Mouse (Mus musculus): Measurements from ENCODE around the gene Npb. TPM values are rescaled to one million over a fixed set of nuclear protein-coding genes. Genes with fewer than 3 reads are reported as not detected.
A peak's percentile ranks its signal among the peaks of the same experiment; 100 is the strongest.

Gene Npb
- polyA plus RNA-seq, 1 experiment from 2014 or later, result 2.9 TPM

DNA sequence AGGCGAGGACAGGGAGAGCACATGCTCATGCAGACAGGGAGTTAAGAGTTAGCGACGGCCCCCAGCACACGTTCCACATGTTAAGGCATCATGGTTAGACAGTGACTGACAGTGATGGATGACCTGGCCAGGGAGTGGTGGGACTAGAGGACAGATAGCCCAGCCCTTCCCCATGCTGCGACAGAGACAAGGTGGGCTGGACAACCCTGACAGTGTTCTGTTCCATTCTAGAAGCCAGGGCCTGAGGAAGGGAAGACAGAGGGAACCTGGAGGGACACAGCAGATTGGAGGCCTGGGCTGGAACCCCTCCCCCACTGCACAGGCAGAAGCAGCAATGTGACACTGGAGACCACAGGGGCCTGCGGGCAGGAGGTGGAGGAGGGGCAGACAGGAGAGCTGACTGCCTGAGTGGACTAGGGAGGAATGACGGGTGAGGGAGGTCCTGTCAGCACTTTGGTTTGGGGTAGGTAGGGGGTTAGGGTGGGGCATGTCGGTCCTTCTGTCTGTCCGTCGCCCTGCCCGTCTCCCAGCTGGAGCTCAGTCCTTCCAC lies 29.5 kb upstream of the Npb start:
- no peak for TF ChIP-seq CTCF (IDR thresholded peaks at IDR 0.05)
- TF ChIP-seq EP300 (IDR thresholded peaks at IDR 0.05), result no peak
- Histone ChIP-seq H3K36me3 (ENCODE audit: insufficient read depth, low read length) (peaks cover 17% of the 10 kb centered on the region; the same call in 1 of the 2 replicates), H3K9me3 (ENCODE audit: low read length) (no peaks in the 10 kb centered on the region), H3K27me3 (replicated peaks; ENCODE audit: insufficient read depth, low read length) (no peaks in the 10 kb centered on the region), H3K27ac (ENCODE audit: low read length) (no peak overlapping the region), H3K4me1 (ENCODE audit: insufficient read depth, low read depth, low read length) (peaks cover 15% of the 10 kb centered on the region), H3K9ac (replicated peaks; ENCODE audit: low read depth) (no peak overlapping the region), H3K4me2 (replicated peaks; ENCODE audit: low read depth, low read length) (no peak overlapping the region), H3K4me3 (ENCODE audit: low read depth, low read length) (no peak overlapping the region)
- ATAC-seq, result no peak
- no peak for DNase-seq (ENCODE audit: low spot score)
- WGBS, result 74% methylated on average over 11 of the region's 11 CpGs

DNA sequence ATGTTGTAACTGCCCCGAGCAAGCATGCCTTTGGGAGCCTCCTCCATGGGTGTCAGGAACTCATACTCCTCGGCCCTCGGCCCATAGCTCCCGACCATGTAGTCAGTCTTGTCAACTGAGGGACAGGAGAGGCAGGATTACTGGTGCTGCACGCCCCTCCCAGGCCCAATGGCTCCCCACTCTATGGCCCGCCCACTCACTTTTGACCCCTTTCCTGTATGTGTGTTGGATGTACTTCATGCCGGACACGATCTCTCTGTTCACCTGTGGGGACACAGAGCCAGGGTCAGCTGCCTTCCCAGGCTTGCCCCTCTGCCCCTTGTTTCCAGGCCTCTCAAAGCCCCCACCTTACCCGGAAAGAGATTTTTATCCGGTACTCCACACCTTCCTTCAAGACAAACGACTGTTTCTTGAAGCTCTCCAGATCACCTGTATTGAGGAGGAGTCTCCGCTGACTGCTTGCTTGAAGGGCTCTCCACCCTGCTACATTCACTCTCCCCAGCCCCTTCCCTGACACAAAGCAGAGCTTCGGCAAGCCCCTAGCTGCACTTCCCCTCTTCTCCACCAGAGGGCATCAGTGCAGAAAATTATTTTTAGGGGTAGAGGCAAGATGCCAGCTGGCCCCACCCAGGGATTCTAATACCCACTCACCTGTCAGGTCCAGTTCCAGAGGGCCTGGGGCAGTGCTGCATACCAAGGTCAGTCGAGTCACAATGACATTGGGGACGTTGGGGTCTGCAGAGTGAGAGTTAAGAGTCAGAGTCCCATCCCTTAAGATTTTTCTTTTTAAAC lies 28.8 kb upstream of the Npb start:
- no peaks in the 10 kb centered on the region for H3K9me3 ChIP-seq (ENCODE audit: low read length)
- peaks cover 17% of the 10 kb centered on the region; the same call in 1 of the 2 replicates for H3K36me3 ChIP-seq (ENCODE audit: insufficient read depth, low read length)
- H3K27me3 ChIP-seq (replicated peaks; ENCODE audit: insufficient read depth, low read length), result no peaks in the 10 kb centered on the region
- peaks cover 11% of the 10 kb centered on the region for H3K4me1 ChIP-seq (ENCODE audit: insufficient read depth, low read depth, low read length)
- no peak for TF ChIP-seq EP300 (IDR thresholded peaks at IDR 0.05)
- TF ChIP-seq CTCF (IDR thresholded peaks at IDR 0.05), result peak; percentile 92
- peak overlapping the region; percentile 79 for H3K4me2 ChIP-seq (replicated peaks; ENCODE audit: low read depth, low read length)
- H3K4me3 ChIP-seq (ENCODE audit: low read depth, low read length), result peak overlapping the region; percentile 87
- DNase-seq (ENCODE audit: low spot score) (peak; percentile 69), ATAC-seq (no peak)
- 46% methylated on average over 15 of the region's 15 CpGs for WGBS
- peak overlapping the region; percentile 95; the same call in 1 of the 2 replicates for H3K27ac ChIP-seq (ENCODE audit: low read length)
- peak overlapping the region; percentile 86; the same call in 1 of the 2 replicates for H3K9ac ChIP-seq (replicated peaks; ENCODE audit: low read depth)

DNA sequence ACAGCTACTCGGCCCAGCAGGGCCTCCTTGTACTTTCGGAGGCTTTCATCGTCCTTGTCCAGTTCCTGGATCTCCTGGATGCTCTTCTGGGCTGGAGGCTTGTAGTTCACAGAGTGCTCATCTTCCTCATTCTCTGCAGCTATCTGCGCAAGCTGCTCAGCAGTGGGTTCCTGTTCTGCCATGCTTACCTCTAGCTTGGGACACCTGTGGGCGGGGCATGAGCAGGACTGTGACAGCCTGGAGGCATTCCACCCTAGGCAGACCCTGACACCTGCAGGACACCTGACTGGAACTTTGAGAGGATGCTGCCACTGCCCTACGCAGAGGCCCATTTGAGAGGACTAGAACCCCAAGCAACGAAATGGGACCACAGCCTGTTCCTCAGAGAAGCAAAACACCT lies 28.1 kb upstream of the Npb start:
- 41% methylated on average over 7 of the region's 7 CpGs for WGBS

DNA sequence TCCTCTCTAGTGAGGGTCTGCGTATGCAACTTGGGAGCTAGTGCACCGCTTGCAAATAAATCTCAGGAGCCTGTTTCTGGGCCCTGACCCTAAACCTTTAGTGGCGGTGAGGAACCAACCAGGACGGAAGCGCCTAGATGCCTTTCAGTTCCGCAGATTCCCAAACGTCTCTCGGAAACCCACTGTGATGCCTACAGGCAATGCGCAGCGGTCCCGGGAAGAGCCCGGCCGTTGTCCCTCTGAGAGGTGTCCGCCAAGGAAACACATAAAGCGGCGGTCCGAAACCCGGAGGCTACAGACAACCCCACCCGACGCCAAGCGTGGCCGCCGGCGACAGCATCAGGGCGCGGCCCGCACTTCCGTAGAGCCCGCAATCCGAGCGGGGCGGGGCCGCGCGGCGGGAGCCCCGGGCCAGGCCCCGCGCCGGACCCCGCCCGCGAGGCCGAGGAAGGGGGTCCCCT lies 27.4 kb upstream of the Npb start:
- Histone ChIP-seq H3K4me1 (ENCODE audit: insufficient read depth, low read depth, low read length) (peaks cover 10% of the 10 kb centered on the region), H3K9ac (replicated peaks; ENCODE audit: low read depth) (peak overlapping the region; percentile 86), H3K9me3 (ENCODE audit: low read length) (no peaks in the 10 kb centered on the region), H3K4me2 (replicated peaks; ENCODE audit: low read depth, low read length) (peak overlapping the region; percentile 79), H3K4me3 (ENCODE audit: low read depth, low read length) (peak overlapping the region; percentile 87), H3K36me3 (ENCODE audit: insufficient read depth, low read length) (peaks cover 17% of the 10 kb centered on the region; the same call in 1 of the 2 replicates), H3K27me3 (replicated peaks; ENCODE audit: insufficient read depth, low read length) (no peaks in the 10 kb centered on the region), H3K27ac (ENCODE audit: low read length) (peak overlapping the region; percentile 95)
- TF ChIP-seq CTCF (IDR thresholded peaks at IDR 0.05) (no peak), EP300 (IDR thresholded peaks at IDR 0.05) (no peak)
- peak; percentile 72 for ATAC-seq
- DNase-seq (ENCODE audit: low spot score), result peak; percentile 60
- WGBS, result 0% methylated on average over 24 of the region's 44 CpGs

More for the DNA sequence above, 28.1 kb upstream of the Npb start:
- peaks cover 10% of the 10 kb centered on the region for H3K4me1 ChIP-seq (ENCODE audit: insufficient read depth, low read depth, low read length)
- peak overlapping the region; percentile 87 for H3K4me3 ChIP-seq (ENCODE audit: low read depth, low read length)
- H3K4me2 ChIP-seq (replicated peaks; ENCODE audit: low read depth, low read length), result peak overlapping the region; percentile 79
- H3K27me3 ChIP-seq (replicated peaks; ENCODE audit: insufficient read depth, low read length), result no peaks in the 10 kb centered on the region
- DNase-seq (ENCODE audit: low spot score), result peak; percentile 40
- ATAC-seq, result no peak
- peak overlapping the region; percentile 95 for H3K27ac ChIP-seq (ENCODE audit: low read length)
- TF ChIP-seq EP300 (IDR thresholded peaks at IDR 0.05), result no peak
- TF ChIP-seq CTCF (IDR thresholded peaks at IDR 0.05), result no peak
- H3K36me3 ChIP-seq (ENCODE audit: insufficient read depth, low read length), result peaks cover 17% of the 10 kb centered on the region; the same call in 1 of the 2 replicates
- peak overlapping the region; percentile 86 for H3K9ac ChIP-seq (replicated peaks; ENCODE audit: low read depth)
- H3K9me3 ChIP-seq (ENCODE audit: low read length), result no peaks in the 10 kb centered on the region

DNA sequence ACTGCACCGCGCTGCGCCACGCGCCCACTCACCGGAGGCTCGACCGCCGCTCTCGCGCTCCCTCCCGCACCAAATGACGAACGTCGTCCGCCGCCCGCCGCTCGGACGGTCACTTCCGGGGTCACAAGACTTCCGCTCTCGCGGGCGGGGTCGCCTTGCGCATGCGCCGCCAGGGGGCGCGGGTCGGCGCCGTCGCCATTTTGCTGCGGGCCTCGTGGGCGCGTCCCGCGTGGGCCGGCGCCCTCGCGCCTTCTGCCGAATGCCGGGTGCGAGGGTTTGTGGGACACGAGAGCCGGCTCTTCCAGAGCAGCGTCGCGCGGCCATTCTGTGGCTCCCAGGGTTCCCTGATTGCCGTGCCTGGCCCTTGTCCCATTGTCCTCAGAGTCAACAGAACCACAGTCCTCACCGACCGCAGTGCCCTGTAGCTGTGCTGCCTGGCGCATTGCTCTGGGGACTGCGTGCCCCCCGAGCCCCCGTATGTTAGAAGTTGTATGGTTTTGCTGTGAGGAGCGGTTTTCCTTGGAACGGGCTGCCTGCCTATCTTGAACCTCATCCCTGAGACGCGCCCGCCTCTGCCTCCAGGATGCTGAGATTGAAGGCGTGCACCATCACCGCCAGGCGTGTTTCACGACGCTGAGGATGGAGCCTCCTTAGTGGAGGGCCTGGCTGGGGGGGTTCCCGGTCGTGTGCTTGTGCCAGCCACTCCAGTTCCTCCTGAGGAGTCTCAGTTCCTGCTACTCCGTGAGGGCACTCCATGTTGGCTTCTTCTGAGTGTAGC lies 26.6 kb upstream of the Npb start, which contains the start of gene Arhgdia:
Gene Arhgdia, minus strand, starts transcription at position 135 of the 778 bp plus-strand sequence.
- 4% methylated on average over 46 of the region's 75 CpGs for WGBS
- peak within 1 kb of the TSS; percentile 79 for H3K4me2 ChIP-seq (replicated peaks; ENCODE audit: low read depth, low read length)
- peaks cover 17% of the 10 kb centered on the region for H3K36me3 ChIP-seq (ENCODE audit: insufficient read depth, low read length)

More for the DNA sequence above, 26.6 kb upstream of the Npb start, which contains the start of gene Arhgdia:
- Histone ChIP-seq H3K4me1 (ENCODE audit: insufficient read depth, low read depth, low read length) (peaks cover 10% of the 10 kb centered on the region), H3K27ac (ENCODE audit: low read length) (peak within 1 kb of the TSS; percentile 95), H3K27me3 (replicated peaks; ENCODE audit: insufficient read depth, low read length) (no peaks in the 10 kb centered on the region), H3K9me3 (ENCODE audit: low read length) (no peaks in the 10 kb centered on the region), H3K4me3 (ENCODE audit: low read depth, low read length) (peak within 1 kb of the TSS; percentile 87), H3K9ac (replicated peaks; ENCODE audit: low read depth) (peak within 1 kb of the TSS; percentile 86)
- DNase-seq (ENCODE audit: low spot score) (peak; percentile 89), ATAC-seq (peak; percentile 80)
- TF ChIP-seq EP300 (IDR thresholded peaks at IDR 0.05), result no peak
- TF ChIP-seq CTCF (IDR thresholded peaks at IDR 0.05), result peak; percentile 66

All from lung, postnatal 0 days (tissue).